Mouse (Mus musculus): ENCODE data around the gene Zcwpw1. TPM values are rescaled to one million over a fixed set of nuclear protein-coding genes. Genes with fewer than 3 reads are reported as not detected.
"Not testable (repeated sequence)": the region's sequence is repeated elsewhere in the genome, so short reads cannot be mapped to it uniquely, and the experiment has no call there.

Gene Zcwpw1
- polyA plus RNA-seq, 1 experiment from 2014 or later: 19.5 TPM

- 6% methylated on average over 26 of the region's 26 CpGs for WGBS
- H3K27ac ChIP-seq: peak overlapping the region; percentile 96
Observed at GRCm38 (mm10) chr5:137747326-137747961, 40.2 kb upstream of the Zcwpw1 start.

GRCm38 (mm10) chr5:137748130-137748770 is 39.3 kb upstream of the Zcwpw1 start:
- Histone ChIP-seq H3K9me3 (replicated peaks) (no peaks in the 10 kb centered on the region), H3K4me3 (peak overlapping the region; percentile 69), H3K4me2 (replicated peaks) (peak overlapping the region; percentile 97), H3K9ac (peak overlapping the region; percentile 87), H3K27ac (peak overlapping the region; percentile 8; the same call in 1 of the 2 replicates), H3K36me3 (peaks cover 24% of the 10 kb centered on the region), H3K27me3 (no peaks in the 10 kb centered on the region), H3K4me1 (peaks cover 33% of the 10 kb centered on the region)
- WGBS: 55% methylated on average over 5 of the region's 5 CpGs
- ATAC-seq (ENCODE audit: low FRiP score): no peak

More at GRCm38 (mm10) chr5:137747326-137747961, 40.2 kb upstream of the Zcwpw1 start:
- ATAC-seq (ENCODE audit: low FRiP score): 0 out of 2 replicates have a peak, but pooled peaks have one; percentile 4
- Histone ChIP-seq H3K4me1 (peaks cover 33% of the 10 kb centered on the region), H3K4me2 (replicated peaks) (peak overlapping the region; percentile 97), H3K9ac (peak overlapping the region; percentile 87), H3K36me3 (peaks cover 19% of the 10 kb centered on the region), H3K9me3 (replicated peaks) (no peaks in the 10 kb centered on the region), H3K27me3 (no peaks in the 10 kb centered on the region), H3K4me3 (peak overlapping the region; percentile 69)

DNA sequence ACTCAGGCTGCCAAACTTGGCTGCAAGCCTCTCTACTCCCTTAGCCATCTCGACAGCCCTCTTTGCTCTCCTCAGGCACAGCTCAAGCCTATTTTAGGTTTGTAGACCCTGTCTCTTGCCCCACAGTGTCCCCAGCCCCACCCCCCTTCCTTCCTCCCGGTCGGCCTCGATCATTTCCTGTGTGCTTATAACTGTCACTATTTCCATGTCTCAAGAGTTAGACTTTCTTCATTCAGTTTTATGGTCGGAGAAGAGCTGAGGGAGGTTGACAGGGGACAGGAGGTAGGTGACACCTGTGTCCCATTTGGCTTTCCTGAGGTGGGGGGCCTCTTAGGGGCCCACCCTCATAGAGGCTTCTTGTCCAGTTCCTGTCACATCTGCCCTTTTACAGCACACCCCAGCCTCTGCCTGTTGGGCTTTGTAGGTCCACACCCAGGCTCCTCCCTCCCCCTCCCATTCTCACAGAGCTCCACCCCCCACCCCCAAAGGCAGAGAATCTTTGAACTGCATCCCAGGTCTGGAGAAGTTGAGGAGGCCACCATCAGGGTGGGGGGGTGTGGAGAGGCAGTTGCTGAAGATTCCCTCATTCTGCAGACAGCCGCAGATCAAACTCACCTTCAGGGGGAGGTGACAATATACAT is 38.3 kb upstream of the Zcwpw1 start:
- Histone ChIP-seq H3K27me3 (no peaks in the 10 kb centered on the region), H3K9ac (no peak overlapping the region), H3K4me2 (replicated peaks) (no peak overlapping the region), H3K36me3 (peaks cover 33% of the 10 kb centered on the region), H3K4me3 (no peak overlapping the region), H3K4me1 (peaks cover 33% of the 10 kb centered on the region), H3K27ac (no peak overlapping the region), H3K9me3 (replicated peaks) (no peaks in the 10 kb centered on the region)
- 78% methylated on average over 6 of the region's 6 CpGs for WGBS
- ATAC-seq (ENCODE audit: low FRiP score): no peak

- not testable (repeated sequence) for H3K4me3 ChIP-seq; H3K27me3 ChIP-seq; H3K27ac ChIP-seq; H3K4me2 ChIP-seq (replicated peaks); ATAC-seq (ENCODE audit: low FRiP score); H3K9me3 ChIP-seq (replicated peaks); H3K9ac ChIP-seq
- H3K36me3 ChIP-seq: peaks cover 33% of the 10 kb centered on the region
- peaks cover 33% of the 10 kb centered on the region for H3K4me1 ChIP-seq
- 92% methylated on average over 6 of the region's 8 CpGs for WGBS
Observed at GRCm38 (mm10) chr5:137750212-137750611, 37.4 kb upstream of the Zcwpw1 start.

DNA sequence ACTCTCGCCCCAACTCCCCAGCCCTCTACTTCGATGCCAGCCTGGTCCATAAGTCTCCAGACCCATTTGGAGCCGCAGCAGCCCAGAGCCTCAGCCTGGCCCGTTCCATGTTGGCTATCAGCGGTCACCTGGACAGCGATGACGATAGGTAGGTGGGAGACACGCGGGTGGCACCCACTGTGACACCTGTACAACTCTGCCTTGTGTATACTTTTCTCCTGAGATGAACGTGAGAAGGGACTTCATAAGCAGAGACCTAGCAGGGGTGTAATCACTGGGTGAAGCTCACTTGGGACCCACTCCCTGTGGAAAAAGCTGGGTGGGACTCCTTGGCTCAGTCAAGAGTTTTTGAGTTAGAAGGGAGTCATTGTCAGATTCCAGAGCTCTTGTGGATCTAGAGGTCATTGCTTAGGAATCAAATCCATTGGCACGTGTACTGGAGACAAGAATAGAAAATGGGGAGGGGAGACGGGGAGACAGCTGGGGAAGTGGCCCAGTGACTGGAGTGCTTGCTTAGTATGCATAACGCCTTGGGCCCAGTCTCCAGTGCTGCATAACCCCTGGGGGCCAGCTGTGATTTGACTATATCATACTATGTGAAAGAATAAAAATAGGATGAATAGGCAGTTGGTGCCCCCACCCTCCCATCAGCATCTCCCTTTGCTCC is 36.2 kb upstream of the Zcwpw1 start:
- no peaks in the 10 kb centered on the region for H3K9me3 ChIP-seq (replicated peaks)
- ATAC-seq (ENCODE audit: low FRiP score): no peak
- no peak overlapping the region for H3K9ac ChIP-seq
- 91% methylated on average over 13 of the region's 13 CpGs for WGBS
- H3K36me3 ChIP-seq: peaks cover 39% of the 10 kb centered on the region
- H3K4me3 ChIP-seq: no peak overlapping the region
- H3K27me3 ChIP-seq: no peaks in the 10 kb centered on the region
- no peak overlapping the region for H3K4me2 ChIP-seq (replicated peaks)
- no peak overlapping the region for H3K27ac ChIP-seq
- peaks cover 30% of the 10 kb centered on the region for H3K4me1 ChIP-seq

GRCm38 (mm10) chr5:137751988-137752387 is 35.6 kb upstream of the Zcwpw1 start:
- H3K4me1 ChIP-seq: peaks cover 26% of the 10 kb centered on the region

DNA sequence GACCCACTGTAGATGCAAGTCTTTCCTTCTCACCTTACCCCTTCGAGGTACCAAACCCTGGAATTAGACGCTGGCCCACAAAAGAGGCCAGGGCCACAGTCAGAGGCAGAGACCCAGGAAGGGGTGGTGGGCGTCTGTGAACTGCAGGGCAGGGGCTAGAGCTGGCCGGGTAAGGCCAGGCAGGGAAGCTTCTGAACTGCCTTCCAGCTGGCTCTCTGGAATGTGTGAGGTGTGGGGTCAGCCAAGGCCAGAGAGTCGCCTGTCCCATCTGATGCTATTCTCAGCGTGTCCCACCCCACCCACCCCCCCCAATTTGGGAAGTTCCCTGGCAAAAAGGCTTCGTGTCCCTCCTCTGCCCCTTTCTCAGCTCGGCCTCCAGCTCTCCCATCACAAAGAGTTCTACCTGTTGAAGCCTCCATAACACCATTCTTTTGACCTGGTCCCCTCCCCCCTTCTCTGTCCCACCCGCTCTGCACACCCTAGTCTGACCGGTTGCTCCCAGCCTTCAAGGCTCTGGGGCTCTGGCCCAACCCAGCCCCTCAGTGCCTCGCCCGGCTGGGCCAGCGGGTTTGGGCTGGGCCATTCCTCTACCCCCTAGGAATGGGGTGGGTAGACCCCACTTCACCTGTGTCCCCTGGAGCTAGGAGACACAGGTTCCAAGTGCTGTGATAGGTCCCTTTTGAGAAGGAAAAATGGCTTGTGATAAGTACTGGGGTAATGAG is 34.3 kb upstream of the Zcwpw1 start:
- WGBS: 86% methylated on average over 13 of the region's 13 CpGs
- no peak overlapping the region for H3K4me2 ChIP-seq (replicated peaks)
- H3K36me3 ChIP-seq: peaks cover 44% of the 10 kb centered on the region
- H3K4me1 ChIP-seq: peaks cover 13% of the 10 kb centered on the region
- H3K27me3 ChIP-seq: no peaks in the 10 kb centered on the region
- H3K9ac ChIP-seq: no peak overlapping the region
- ATAC-seq (ENCODE audit: low FRiP score): no peak
- no peaks in the 10 kb centered on the region for H3K9me3 ChIP-seq (replicated peaks)
- no peak overlapping the region for H3K4me3 ChIP-seq
- H3K27ac ChIP-seq: no peak overlapping the region

More at GRCm38 (mm10) chr5:137751988-137752387, 35.6 kb upstream of the Zcwpw1 start:
- no peaks in the 10 kb centered on the region for H3K27me3 ChIP-seq
- 88% methylated on average over 6 of the region's 6 CpGs for WGBS
- no peak overlapping the region for H3K4me3 ChIP-seq
- H3K27ac ChIP-seq: no peak overlapping the region
- no peak for ATAC-seq (ENCODE audit: low FRiP score)
- H3K4me2 ChIP-seq (replicated peaks): no peak overlapping the region
- H3K9me3 ChIP-seq (replicated peaks): no peaks in the 10 kb centered on the region
- peaks cover 39% of the 10 kb centered on the region for H3K36me3 ChIP-seq
- H3K9ac ChIP-seq: no peak overlapping the region

GRCm38 (mm10) chr5:137755425-137755824 is 32.2 kb upstream of the Zcwpw1 start:
- Histone ChIP-seq H3K4me1 (peaks cover 8% of the 10 kb centered on the region; the same call in 1 of the 2 replicates), H3K4me3 (no peak overlapping the region), H3K27ac (no peak overlapping the region), H3K4me2 (replicated peaks) (no peak overlapping the region), H3K36me3 (peaks cover 58% of the 10 kb centered on the region), H3K9ac (peak overlapping the region; percentile 23; the same call in 1 of the 2 replicates), H3K27me3 (no peaks in the 10 kb centered on the region), H3K9me3 (replicated peaks) (no peaks in the 10 kb centered on the region)
- ATAC-seq (ENCODE audit: low FRiP score): no peak
- WGBS: 81% methylated on average over 5 of the region's 5 CpGs

DNA sequence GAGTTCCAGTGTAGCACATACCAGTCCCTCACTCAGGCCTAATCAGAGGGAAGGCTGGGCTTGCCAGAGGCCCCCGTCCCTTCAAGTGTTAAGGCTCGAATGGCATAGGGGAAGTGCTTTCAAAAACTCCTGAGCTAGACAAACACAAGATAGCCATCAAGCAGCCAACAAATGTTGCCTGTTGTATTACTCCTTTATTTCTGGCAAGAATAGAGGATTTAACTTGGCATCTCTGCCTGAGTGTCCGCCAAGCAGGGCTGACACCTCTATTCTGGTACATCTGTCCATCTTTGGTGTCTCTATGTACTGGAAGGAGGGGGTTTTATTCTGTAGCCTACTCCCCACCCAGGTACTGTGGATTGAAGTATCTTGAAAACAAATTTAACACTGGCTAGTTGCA is 31.5 kb upstream of the Zcwpw1 start:
- ATAC-seq (ENCODE audit: low FRiP score): no peak
- 87% methylated on average over 3 of the region's 3 CpGs for whole genome bisulfite sequencing
- H3K9me3 ChIP-seq (replicated peaks): no peaks in the 10 kb centered on the region
- peaks cover 8% of the 10 kb centered on the region; the same call in 1 of the 2 replicates for H3K4me1 ChIP-seq
- no peak overlapping the region for H3K4me3 ChIP-seq
- no peak overlapping the region for H3K9ac ChIP-seq
- H3K4me2 ChIP-seq (replicated peaks): no peak overlapping the region
- no peak overlapping the region for H3K27ac ChIP-seq
- peaks cover 53% of the 10 kb centered on the region for H3K36me3 ChIP-seq
- H3K27me3 ChIP-seq: no peaks in the 10 kb centered on the region

- H3K4me1 ChIP-seq: peaks cover 8% of the 10 kb centered on the region; the same call in 1 of the 2 replicates
- H3K9ac ChIP-seq: 0 out of 2 replicates have a peak overlapping the region, but pooled peaks have one; percentile 38
- H3K27ac ChIP-seq: no peak overlapping the region
- ATAC-seq (ENCODE audit: low FRiP score): peak; percentile 52
- H3K27me3 ChIP-seq: no peaks in the 10 kb centered on the region
- peaks cover 43% of the 10 kb centered on the region for H3K36me3 ChIP-seq
- 45% methylated on average over 10 of the region's 10 CpGs for WGBS
- no peak overlapping the region for H3K4me2 ChIP-seq (replicated peaks)
- H3K4me3 ChIP-seq: no peak overlapping the region
- H3K9me3 ChIP-seq (replicated peaks): no peaks in the 10 kb centered on the region
Observed at GRCm38 (mm10) chr5:137756882-137757661, 30.5 kb upstream of the Zcwpw1 start.

DNA sequence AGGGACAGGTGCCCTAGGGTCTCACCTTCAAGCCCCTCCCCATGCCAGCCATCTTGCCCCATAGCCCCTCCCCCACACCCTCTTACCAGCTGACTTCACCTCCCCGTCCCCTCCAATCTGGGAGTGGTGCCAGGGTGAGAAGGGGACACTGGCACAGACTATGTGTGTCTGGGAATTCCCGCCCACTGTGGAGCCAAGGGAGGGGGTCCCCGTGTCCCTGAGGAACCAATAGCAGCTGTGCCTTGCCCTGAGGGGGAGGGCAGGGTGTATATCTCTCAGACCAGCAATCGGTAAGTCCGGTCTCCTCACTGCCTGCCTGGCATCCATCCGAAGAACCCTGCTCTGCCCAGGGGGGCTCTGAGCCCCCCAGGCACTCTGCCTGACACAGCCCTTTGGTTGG is 29.7 kb upstream of the Zcwpw1 start:
- WGBS: 72% methylated on average over 6 of the region's 6 CpGs
- peak; percentile 33 for ATAC-seq (ENCODE audit: low FRiP score)
- H3K4me1 ChIP-seq: peaks cover 8% of the 10 kb centered on the region; the same call in 1 of the 2 replicates
- H3K27ac ChIP-seq: no peak overlapping the region
- H3K4me3 ChIP-seq: no peak overlapping the region
- H3K27me3 ChIP-seq: no peaks in the 10 kb centered on the region
- peaks cover 36% of the 10 kb centered on the region; the same call in 1 of the 2 replicates for H3K36me3 ChIP-seq
- H3K4me2 ChIP-seq (replicated peaks): no peak overlapping the region
- no peak overlapping the region for H3K9ac ChIP-seq
- no peaks in the 10 kb centered on the region for H3K9me3 ChIP-seq (replicated peaks)

All from hindbrain, embryonic 12.5 days (tissue).